Mouse (Mus musculus): ENCODE results near the gene Rnf20. TPM values are rescaled to one million over a fixed set of nuclear protein-coding genes. Genes with fewer than 3 reads are reported as not detected.

Rnf20 gene
- polyA plus RNA-seq, 1 experiment from 2014 or later: 23.2 TPM

DNA sequence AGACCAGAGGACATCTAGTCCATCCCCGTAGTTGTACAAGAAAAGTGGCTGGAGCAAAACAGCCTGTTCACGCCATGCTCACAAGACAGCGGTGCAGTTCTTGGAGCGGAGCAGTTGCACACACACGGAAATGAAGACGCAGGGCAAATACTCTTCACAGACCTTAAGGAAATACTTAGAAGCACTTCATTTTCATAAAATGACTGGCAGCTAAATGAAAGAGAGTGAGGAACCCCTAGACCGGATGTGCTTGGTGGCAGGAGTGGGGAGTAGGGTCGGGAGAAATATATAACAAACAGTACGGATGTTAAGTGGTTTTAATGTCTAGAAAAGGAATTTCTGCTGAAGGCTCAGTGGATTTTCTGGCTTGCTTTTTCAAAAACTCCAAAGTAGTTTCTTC lies 29.9 kb downstream of the Rnf20 start:
- no peak overlapping the region for H3K4me2 ChIP-seq
- 94% methylated on average over 9 of the region's 9 CpGs for WGBS
- H3K36me3 ChIP-seq: peaks cover 25% of the 10 kb centered on the region; the same call in 1 of the 2 replicates
- ATAC-seq (replicated peaks; ENCODE audit: insufficient number of reproducible peaks, insufficient read depth, low FRiP score, low read depth): no peak
- H3K9ac ChIP-seq: no peak overlapping the region
- H3K9me3 ChIP-seq (replicated peaks): no peaks in the 10 kb centered on the region
- no peaks in the 10 kb centered on the region for H3K27me3 ChIP-seq
- 0 out of 2 replicates have a peak, but pooled peaks cover 4% of the 10 kb centered on the region for H3K4me1 ChIP-seq (replicated peaks)
- H3K4me3 ChIP-seq: no peak overlapping the region
- no peak overlapping the region for H3K27ac ChIP-seq

DNA sequence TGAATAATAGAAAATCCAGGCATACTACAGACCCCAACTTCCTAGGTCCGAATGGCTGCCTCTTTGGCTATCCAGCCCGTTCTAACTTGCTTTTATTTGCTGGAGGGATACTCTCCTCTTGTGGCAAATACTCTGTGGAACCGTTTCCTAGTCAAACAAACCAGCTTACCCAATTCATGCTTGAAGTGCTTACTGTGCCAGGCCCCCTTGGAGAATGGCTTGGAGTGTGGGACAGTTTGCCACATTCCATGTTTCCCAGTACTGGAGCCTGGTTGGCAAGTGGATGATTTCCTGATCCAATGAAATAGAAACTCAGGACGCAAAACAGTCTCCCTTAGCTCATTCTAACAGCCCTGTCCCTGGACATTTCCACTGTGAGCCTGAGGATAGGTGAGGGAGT lies 30.4 kb downstream of the Rnf20 start:
- 89% methylated on average over 4 of the region's 4 CpGs for WGBS
- no peak for ATAC-seq (replicated peaks; ENCODE audit: insufficient number of reproducible peaks, insufficient read depth, low FRiP score, low read depth)

DNA sequence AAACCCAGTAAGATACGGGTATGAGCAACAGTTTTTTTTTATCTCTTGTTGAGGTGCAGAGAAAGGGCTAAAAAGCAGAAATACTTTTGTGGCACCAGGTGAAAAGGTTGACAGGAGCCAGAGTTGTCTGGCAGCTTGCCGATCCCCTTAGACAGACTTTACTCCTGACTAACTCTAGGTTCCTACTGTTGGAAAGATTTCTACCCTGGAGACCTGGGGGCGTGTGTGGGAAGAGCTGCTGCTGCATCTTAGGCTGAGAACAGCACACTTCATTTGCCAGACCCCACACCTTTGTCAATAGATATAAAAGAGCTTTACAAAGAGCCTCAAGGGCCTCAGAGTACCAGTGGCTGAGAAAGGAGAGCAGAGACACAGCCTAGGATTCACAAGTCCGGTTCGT lies 33.0 kb downstream of the Rnf20 start:
- H3K4me1 ChIP-seq (replicated peaks): no peaks in the 10 kb centered on the region
- ATAC-seq (replicated peaks; ENCODE audit: insufficient number of reproducible peaks, insufficient read depth, low FRiP score, low read depth): no peak
- WGBS: 58% methylated on average over 5 of the region's 5 CpGs
- no peak overlapping the region for H3K9ac ChIP-seq
- H3K9me3 ChIP-seq (replicated peaks): no peaks in the 10 kb centered on the region
- no peak overlapping the region for H3K4me3 ChIP-seq
- H3K4me2 ChIP-seq: no peak overlapping the region
- H3K27me3 ChIP-seq: no peaks in the 10 kb centered on the region
- peaks cover 8% of the 10 kb centered on the region; the same call in 1 of the 2 replicates for H3K36me3 ChIP-seq
- no peak overlapping the region for H3K27ac ChIP-seq

More for the DNA sequence above, 30.4 kb downstream of the Rnf20 start:
- no peak overlapping the region for H3K4me3 ChIP-seq
- H3K27me3 ChIP-seq: no peaks in the 10 kb centered on the region
- no peak overlapping the region for H3K9ac ChIP-seq
- no peak overlapping the region for H3K27ac ChIP-seq
- H3K9me3 ChIP-seq (replicated peaks): no peaks in the 10 kb centered on the region
- H3K36me3 ChIP-seq: peaks cover 20% of the 10 kb centered on the region; the same call in 1 of the 2 replicates
- H3K4me1 ChIP-seq (replicated peaks): 0 out of 2 replicates have a peak, but pooled peaks cover 4% of the 10 kb centered on the region
- no peak overlapping the region for H3K4me2 ChIP-seq

DNA sequence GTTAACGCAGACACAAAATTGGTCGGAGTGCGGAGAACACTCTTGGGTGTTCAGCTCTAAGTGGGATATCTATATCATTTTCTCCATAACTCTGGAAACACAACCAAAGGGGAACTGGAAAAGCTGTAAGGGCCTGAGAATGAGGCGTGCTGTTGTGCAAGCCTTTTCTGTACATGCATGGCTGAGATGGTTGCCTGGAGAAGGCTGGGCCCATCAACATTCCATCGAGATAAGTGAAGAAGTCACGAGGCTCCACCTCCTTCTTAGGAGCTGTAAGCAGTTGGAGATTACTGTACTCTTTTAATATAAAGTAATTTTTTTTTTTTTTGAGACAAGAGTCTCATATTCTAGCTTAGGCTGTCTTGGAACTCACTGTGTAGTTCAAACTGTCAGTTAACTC lies 44.3 kb downstream of the Rnf20 start:
- H3K9ac ChIP-seq: no peak overlapping the region
- ATAC-seq (replicated peaks; ENCODE audit: insufficient number of reproducible peaks, insufficient read depth, low FRiP score, low read depth): no peak
- 65% methylated on average over 6 of the region's 6 CpGs for WGBS
- no peak overlapping the region for H3K4me3 ChIP-seq
- H3K4me2 ChIP-seq: no peak overlapping the region
- H3K36me3 ChIP-seq: no peaks in the 10 kb centered on the region
- no peaks in the 10 kb centered on the region for H3K4me1 ChIP-seq (replicated peaks)
- H3K27ac ChIP-seq: no peak overlapping the region
- H3K27me3 ChIP-seq: no peaks in the 10 kb centered on the region
- H3K9me3 ChIP-seq (replicated peaks): no peaks in the 10 kb centered on the region

DNA sequence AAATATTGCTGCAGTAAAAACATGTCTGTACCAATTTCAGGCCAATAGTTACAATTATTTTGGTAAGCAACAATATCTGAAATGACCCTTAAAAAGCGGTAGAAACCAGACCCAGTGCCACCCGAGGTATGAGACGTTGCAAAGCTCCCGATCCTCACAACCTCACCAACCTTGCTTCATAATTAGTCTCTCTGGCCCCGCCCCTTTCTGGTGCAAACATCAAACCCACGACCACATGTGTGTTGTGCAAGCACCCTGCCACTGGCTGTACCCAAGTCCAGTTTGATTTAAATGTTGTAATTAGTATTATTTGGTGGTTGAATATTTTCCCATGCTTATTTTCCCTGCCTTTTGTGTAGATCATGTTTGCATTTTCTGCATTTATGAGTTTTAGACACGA lies 45.0 kb downstream of the Rnf20 start:
- Histone ChIP-seq H3K4me3 (no peak overlapping the region), H3K4me1 (replicated peaks) (no peaks in the 10 kb centered on the region), H3K27ac (no peak overlapping the region), H3K4me2 (no peak overlapping the region), H3K9me3 (replicated peaks) (no peaks in the 10 kb centered on the region), H3K36me3 (no peaks in the 10 kb centered on the region), H3K9ac (no peak overlapping the region), H3K27me3 (no peaks in the 10 kb centered on the region)
- WGBS: 78% methylated on average over 7 of the region's 7 CpGs
- no peak for ATAC-seq (replicated peaks; ENCODE audit: insufficient number of reproducible peaks, insufficient read depth, low FRiP score, low read depth)

DNA sequence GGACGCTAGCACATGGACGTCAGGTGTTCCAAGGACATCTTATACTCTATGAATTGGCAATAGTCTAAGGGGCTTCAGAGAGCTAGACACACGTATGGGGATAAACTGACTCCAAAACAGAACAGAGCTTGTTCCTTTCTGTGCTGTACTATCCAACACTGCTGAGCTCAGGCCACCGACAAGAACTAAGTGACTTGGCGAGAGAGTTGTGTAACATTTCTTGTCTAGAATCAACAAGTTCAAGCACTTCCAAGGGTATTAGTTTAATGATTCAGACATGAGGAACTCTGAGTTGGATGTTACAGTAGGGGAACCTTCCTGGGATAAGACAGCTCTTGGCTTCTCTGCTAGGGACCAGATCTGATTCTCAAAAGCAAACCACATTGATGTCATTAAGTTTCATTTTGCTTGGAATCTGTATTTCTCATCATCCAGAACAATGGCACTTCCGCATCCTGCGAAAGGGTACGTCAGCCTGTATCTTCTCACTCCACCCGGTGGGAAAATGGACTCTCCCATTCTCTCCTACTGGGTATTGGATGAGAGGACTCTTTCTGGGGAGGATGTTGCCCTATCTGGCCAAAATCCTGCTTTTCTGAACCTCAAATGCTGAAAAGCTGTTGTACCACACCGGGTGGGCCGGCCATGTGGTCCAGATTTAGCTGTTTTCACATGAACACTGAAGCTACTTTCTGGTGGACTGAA lies 48.5 kb downstream of the Rnf20 start:
- H3K27me3 ChIP-seq: no peaks in the 10 kb centered on the region
- H3K4me1 ChIP-seq (replicated peaks): no peaks in the 10 kb centered on the region
- no peaks in the 10 kb centered on the region for H3K9me3 ChIP-seq (replicated peaks)
- 86% methylated on average over 11 of the region's 11 CpGs for WGBS
- ATAC-seq (replicated peaks; ENCODE audit: insufficient number of reproducible peaks, insufficient read depth, low FRiP score, low read depth): no peak
- H3K4me3 ChIP-seq: no peak overlapping the region
- H3K27ac ChIP-seq: no peak overlapping the region
- H3K9ac ChIP-seq: no peak overlapping the region
- H3K4me2 ChIP-seq: no peak overlapping the region
- no peaks in the 10 kb centered on the region for H3K36me3 ChIP-seq

DNA sequence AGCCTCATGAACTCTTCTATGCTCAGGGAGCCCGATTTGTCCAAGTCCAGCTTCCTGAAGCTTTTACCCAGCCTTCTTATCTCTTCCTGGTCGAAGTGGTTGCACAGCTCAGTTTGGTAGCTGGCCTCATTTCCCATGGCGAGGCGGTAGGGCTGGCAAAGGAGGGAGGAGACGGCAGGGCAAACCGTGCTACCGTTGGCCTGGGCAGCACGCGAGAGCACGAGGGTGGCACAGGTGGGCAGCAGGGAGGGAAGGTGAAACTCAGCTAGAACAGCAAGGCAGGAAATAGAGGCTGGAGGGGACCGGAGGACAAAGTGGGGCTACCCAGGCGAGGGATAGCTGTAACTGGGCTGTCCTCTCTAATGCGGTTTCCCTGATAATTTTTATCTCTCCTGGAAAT lies 50.0 kb downstream of the Rnf20 start, which contains the start of gene Ppp3r2:
TSS of gene Ppp3r2 (minus strand) at position 213 of the 400 bp plus-strand sequence.
- no peak within 1 kb of the TSS for H3K4me3 ChIP-seq
- no peaks in the 10 kb centered on the region for H3K27me3 ChIP-seq
- H3K9ac ChIP-seq: no peak within 1 kb of the TSS
- H3K4me2 ChIP-seq: no peak within 1 kb of the TSS
- WGBS: 71% methylated on average over 13 of the region's 13 CpGs
- no peak within 1 kb of the TSS for H3K27ac ChIP-seq
- no peaks in the 10 kb centered on the region for H3K9me3 ChIP-seq (replicated peaks)
- no peak for ATAC-seq (replicated peaks; ENCODE audit: insufficient number of reproducible peaks, insufficient read depth, low FRiP score, low read depth)
- H3K36me3 ChIP-seq: no peaks in the 10 kb centered on the region
- no peaks in the 10 kb centered on the region for H3K4me1 ChIP-seq (replicated peaks)

DNA sequence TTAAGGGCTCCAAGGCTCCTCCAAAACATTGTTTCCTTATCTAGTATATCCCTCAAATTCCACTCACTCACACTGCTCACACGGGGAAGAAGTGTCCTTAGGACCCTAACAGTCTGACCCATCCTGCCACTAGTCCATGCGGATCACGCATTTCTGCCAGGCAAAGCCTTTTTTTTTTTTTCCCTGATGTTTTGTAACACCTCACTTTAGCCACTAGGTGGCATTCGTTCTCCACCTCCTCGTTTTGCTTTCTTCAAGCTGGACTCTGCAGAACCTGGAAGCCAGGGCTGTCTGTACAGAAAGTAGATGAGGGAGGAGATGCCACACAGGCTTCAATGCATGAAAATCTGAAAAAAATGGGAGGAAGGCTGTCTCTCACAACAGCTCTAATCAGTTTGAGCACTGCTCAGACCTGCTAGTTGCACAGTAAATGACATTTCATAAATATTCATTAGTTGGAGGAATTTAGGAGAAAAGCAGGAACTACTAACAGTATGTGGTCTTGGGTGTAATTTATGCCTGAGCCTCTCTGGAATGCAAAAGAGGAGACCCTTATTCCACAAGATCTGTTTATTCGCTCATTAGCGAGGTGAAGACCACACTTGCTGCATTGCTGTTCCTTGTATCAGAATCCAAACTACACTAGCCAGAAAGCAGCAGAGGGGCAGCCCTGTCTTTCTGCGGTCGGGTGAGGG lies 56.9 kb downstream of the Rnf20 start:
- Histone ChIP-seq H3K4me1 (replicated peaks) (no peaks in the 10 kb centered on the region), H3K36me3 (no peaks in the 10 kb centered on the region), H3K27me3 (no peaks in the 10 kb centered on the region), H3K9me3 (replicated peaks) (no peaks in the 10 kb centered on the region), H3K4me3 (no peak overlapping the region), H3K4me2 (no peak overlapping the region), H3K27ac (no peak overlapping the region), H3K9ac (no peak overlapping the region)
- no peak for ATAC-seq (replicated peaks; ENCODE audit: insufficient number of reproducible peaks, insufficient read depth, low FRiP score, low read depth)
- WGBS: 27% methylated on average over 9 of the region's 9 CpGs

DNA sequence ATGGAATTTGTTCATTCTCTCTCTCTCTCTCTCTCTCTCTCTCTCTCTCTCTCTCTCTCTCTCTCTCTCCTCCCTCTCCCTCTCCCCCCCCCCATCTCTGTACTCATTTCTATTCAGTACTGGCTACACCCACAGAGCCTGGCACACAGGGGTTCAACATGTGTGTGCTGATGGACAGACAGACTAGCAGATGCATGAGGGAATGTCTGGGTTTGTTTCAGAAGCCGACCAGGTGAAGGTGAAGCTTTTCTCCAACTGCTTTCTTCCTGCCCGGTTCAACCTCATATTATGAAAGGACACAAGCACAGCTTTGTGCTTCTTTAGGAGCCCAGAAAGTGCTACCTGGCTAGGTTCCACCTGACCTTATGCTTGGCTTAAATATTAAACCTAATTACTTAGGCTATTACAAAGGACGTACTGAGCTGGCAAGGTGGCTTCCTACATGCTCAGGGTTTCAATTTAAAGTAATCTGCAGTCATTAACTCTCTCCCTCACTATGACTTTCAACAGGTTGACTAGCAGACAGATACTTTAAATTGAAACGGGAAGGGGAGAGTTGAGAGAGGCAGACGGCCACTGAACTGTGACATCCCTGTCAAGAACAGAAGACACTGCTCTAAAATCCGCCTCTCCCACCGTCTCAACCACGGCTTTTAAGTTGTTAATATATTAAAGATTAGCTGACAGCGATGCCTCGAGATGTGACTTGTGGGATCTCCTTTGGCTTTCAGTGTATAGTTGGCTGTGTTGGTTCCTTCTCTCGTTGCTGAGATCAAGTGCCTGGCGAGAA lies 59.8 kb downstream of the Rnf20 start:
- Histone ChIP-seq H3K4me3 (no peak overlapping the region), H3K36me3 (no peaks in the 10 kb centered on the region), H3K27ac (no peak overlapping the region), H3K9me3 (replicated peaks) (no peaks in the 10 kb centered on the region), H3K4me2 (no peak overlapping the region), H3K4me1 (replicated peaks) (no peaks in the 10 kb centered on the region), H3K9ac (no peak overlapping the region), H3K27me3 (no peaks in the 10 kb centered on the region)
- WGBS: 65% methylated on average over 12 of the region's 12 CpGs
- ATAC-seq (replicated peaks; ENCODE audit: insufficient number of reproducible peaks, insufficient read depth, low FRiP score, low read depth): no peak

All from heart, embryonic 15.5 days (tissue).